Mouse (Mus musculus): ENCODE measurements around the gene Catsper1. TPM values are rescaled to one million over a fixed set of nuclear protein-coding genes. Genes with fewer than 3 reads are reported as not detected.

Gene Catsper1
- total and polyA plus RNA-seq, 3 experiments, result 0.16 TPM; not detected in 2

- intact Hi-C loops (cut with DNase I), result no loop called here
- no peak for TF ChIP-seq CTCF (IDR thresholded peaks at IDR 0.05)
- TF ChIP-seq POLR2A (IDR thresholded peaks at IDR 0.05; ENCODE audit: insufficient read depth, low read depth, low read length), result no peak
- TF ChIP-seq EP300 (IDR thresholded peaks at IDR 0.05; ENCODE audit: insufficient read depth, low read depth, low read length), result no peak
- 44% methylated on average over 2 of the region's 2 CpGs for WGBS
These were observed 28.6 kb downstream of the Catsper1 start for GRCm38 (mm10) chr19:5364124-5364523.

GRCm38 (mm10) chr19:5365751-5366150 is 30.2 kb downstream of the Catsper1 start:
- no peak for TF ChIP-seq POLR2A (IDR thresholded peaks at IDR 0.05; ENCODE audit: insufficient read depth, low read depth, low read length)
- no peak for TF ChIP-seq EP300 (IDR thresholded peaks at IDR 0.05; ENCODE audit: insufficient read depth, low read depth, low read length)
- no peak for TF ChIP-seq CTCF (IDR thresholded peaks at IDR 0.05)
- no peak for DNase-seq
- peak overlapping the region; percentile 91 for H3K4me3 ChIP-seq
- H3K79me2 ChIP-seq (replicated peaks; ENCODE audit: control insufficient read depth, insufficient read depth, low read length), result peaks cover 6% of the 10 kb centered on the region
- peak overlapping the region; percentile 91 for H3K27ac ChIP-seq
- peaks cover 10% of the 10 kb centered on the region for H3K4me1 ChIP-seq (ENCODE audit: control insufficient read depth, insufficient read depth, low read length)
- no peaks in the 10 kb centered on the region for H3K27me3 ChIP-seq (ENCODE audit: control insufficient read depth, insufficient read depth, low read length)
- 15% methylated on average over 11 of the region's 11 CpGs for WGBS
- no peaks in the 10 kb centered on the region for H3K36me3 ChIP-seq (ENCODE audit: control insufficient read depth, insufficient read depth, low read length)
- intact Hi-C loops (cut with DNase I), result loop anchor here (1.0 to 2.0 kb wide), 4 partner anchors 23 to 121 kb away; partner anchors contain the start of gene Sart1
- peak overlapping the region; percentile 61 for H3K9ac ChIP-seq (ENCODE audit: low read depth, low read length)

More at GRCm38 (mm10) chr19:5364124-5364523, 28.6 kb downstream of the Catsper1 start:
- no peak for DNase-seq
- Histone ChIP-seq H3K36me3 (ENCODE audit: control insufficient read depth, insufficient read depth, low read length) (no peaks in the 10 kb centered on the region), H3K4me3 (no peak overlapping the region), H3K9ac (ENCODE audit: low read depth, low read length) (no peak overlapping the region), H3K27me3 (ENCODE audit: control insufficient read depth, insufficient read depth, low read length) (no peaks in the 10 kb centered on the region), H3K4me1 (ENCODE audit: control insufficient read depth, insufficient read depth, low read length) (peaks cover 10% of the 10 kb centered on the region), H3K27ac (peak overlapping the region; percentile 49), H3K79me2 (replicated peaks; ENCODE audit: control insufficient read depth, insufficient read depth, low read length) (peaks cover 6% of the 10 kb centered on the region)

GRCm38 (mm10) chr19:5366175-5367052 is 30.9 kb downstream of the Catsper1 start, which contains the start of gene Eif1ad:
Gene Eif1ad (plus strand): TSS chr19:5366741.
- Histone ChIP-seq H3K36me3 (ENCODE audit: control insufficient read depth, insufficient read depth, low read length) (no peaks in the 10 kb centered on the region), H3K4me3 (peak within 1 kb of the TSS; percentile 91), H3K27ac (peak within 1 kb of the TSS; percentile 91), H3K4me1 (ENCODE audit: control insufficient read depth, insufficient read depth, low read length) (peaks cover 10% of the 10 kb centered on the region), H3K9ac (ENCODE audit: low read depth, low read length) (peak within 1 kb of the TSS; percentile 83), H3K27me3 (ENCODE audit: control insufficient read depth, insufficient read depth, low read length) (no peaks in the 10 kb centered on the region), H3K79me2 (replicated peaks; ENCODE audit: control insufficient read depth, insufficient read depth, low read length) (peaks cover 6% of the 10 kb centered on the region)
- peak; percentile 94 to 96 for DNase-seq
- under 1% methylated on average over 85 of the region's 92 CpGs for WGBS
- TF ChIP-seq POLR2A (IDR thresholded peaks at IDR 0.05; ENCODE audit: insufficient read depth, low read depth, low read length), result peak; percentile 30; the same call in 1 of the 2 replicates
- 0 out of 2 replicates have a peak, but pooled peaks have one; percentile 13 for TF ChIP-seq EP300 (IDR thresholded peaks at IDR 0.05; ENCODE audit: insufficient read depth, low read depth, low read length)
- peak; percentile 59 for TF ChIP-seq CTCF (IDR thresholded peaks at IDR 0.05)
- intact Hi-C loops (cut with DNase I), result loop anchor here (1.0 to 2.0 kb wide), 4 partner anchors 22 to 120 kb away; partner anchors contain the start of gene Sart1

- Histone ChIP-seq H3K79me2 (replicated peaks; ENCODE audit: control insufficient read depth, insufficient read depth, low read length) (peaks cover 6% of the 10 kb centered on the region), H3K9ac (ENCODE audit: low read depth, low read length) (peak within 1 kb of the TSS; percentile 83), H3K4me1 (ENCODE audit: control insufficient read depth, insufficient read depth, low read length) (peaks cover 10% of the 10 kb centered on the region), H3K4me3 (peak within 1 kb of the TSS; percentile 91), H3K36me3 (ENCODE audit: control insufficient read depth, insufficient read depth, low read length) (no peaks in the 10 kb centered on the region), H3K27me3 (ENCODE audit: control insufficient read depth, insufficient read depth, low read length) (no peaks in the 10 kb centered on the region), H3K27ac (peak within 1 kb of the TSS; percentile 91)
- intact Hi-C loops (cut with DNase I), result loop anchor here (2.0 kb wide), 2 partner anchors 62 to 120 kb away; no protein-coding TSS in a partner anchor
- 1% methylated on average over 32 of the region's 33 CpGs for WGBS
- no peak for DNase-seq
- TF ChIP-seq EP300 (IDR thresholded peaks at IDR 0.05; ENCODE audit: insufficient read depth, low read depth, low read length) (no peak), CTCF (IDR thresholded peaks at IDR 0.05) (no peak), POLR2A (IDR thresholded peaks at IDR 0.05; ENCODE audit: insufficient read depth, low read depth, low read length) (peak; percentile 24)
These were observed 31.5 kb downstream of the Catsper1 start, which contains the start of gene Banf1 for GRCm38 (mm10) chr19:5367053-5367359. Gene Banf1 (minus strand): TSS chr19:5367168.

GRCm38 (mm10) chr19:5367455-5367854 is 31.9 kb downstream of the Catsper1 start:
- DNase-seq, result no peak
- TF ChIP-seq CTCF (IDR thresholded peaks at IDR 0.05) (peak; percentile 42), EP300 (IDR thresholded peaks at IDR 0.05; ENCODE audit: insufficient read depth, low read depth, low read length) (no peak), POLR2A (IDR thresholded peaks at IDR 0.05; ENCODE audit: insufficient read depth, low read depth, low read length) (no peak)
- peaks cover 10% of the 10 kb centered on the region for H3K4me1 ChIP-seq (ENCODE audit: control insufficient read depth, insufficient read depth, low read length)
- WGBS, result 9% methylated on average over 11 of the region's 11 CpGs
- peak overlapping the region; percentile 91 for H3K4me3 ChIP-seq
- H3K36me3 ChIP-seq (ENCODE audit: control insufficient read depth, insufficient read depth, low read length), result no peaks in the 10 kb centered on the region
- peak overlapping the region; percentile 91 for H3K27ac ChIP-seq
- no peaks in the 10 kb centered on the region for H3K27me3 ChIP-seq (ENCODE audit: control insufficient read depth, insufficient read depth, low read length)
- peaks cover 6% of the 10 kb centered on the region for H3K79me2 ChIP-seq (replicated peaks; ENCODE audit: control insufficient read depth, insufficient read depth, low read length)
- intact Hi-C loops (cut with DNase I), result loop anchor here (2.0 kb wide), 2 partner anchors 61 to 119 kb away; no protein-coding TSS in a partner anchor
- peak overlapping the region; percentile 83 for H3K9ac ChIP-seq (ENCODE audit: low read depth, low read length)

Measured in heart, adult 2 months (tissue).